Mouse (Mus musculus) C2C12 (cell line): Measurements from ENCODE around the gene Olfr699. TPM values are rescaled to one million over a fixed set of nuclear protein-coding genes. Genes with fewer than 3 reads are reported as not detected.

Experiments
- H3K27me3 ChIP-seq: one replicate; pipeline ENCODE4 v1.6.1; 2011; ENCODE audit not compliant: control insufficient read depth, insufficient read depth, insufficient read length
- H3K36me3 ChIP-seq: one replicate; pipeline ENCODE4 v1.6.1; 2011; ENCODE audit not compliant: control insufficient read depth, insufficient read depth
- H3K4me3 ChIP-seq: one replicate; pipeline ENCODE4 v1.5.1; 2011; ENCODE audit warnings: mild to moderate bottlenecking, control low read depth; ENCODE audit not compliant: poor library complexity, insufficient read depth, severe bottlenecking
- H3K79me2 ChIP-seq: one replicate; pipeline ENCODE4 v1.6.1; 2011; ENCODE audit not compliant: control insufficient read depth, insufficient read depth
- H3K79me3 ChIP-seq: one replicate; pipeline ENCODE4 v1.6.1; 2011; ENCODE audit warnings: low read depth, control low read depth
- H3ac ChIP-seq: one replicate; pipeline ENCODE3; 2011; ENCODE audit warnings: low read depth; ENCODE audit not compliant: control insufficient read depth, insufficient read length
- CEBPB ChIP-seq: IDR thresholded peaks from one replicate; pipeline ENCODE4 v1.6.1; 2011; ENCODE audit warnings: low read depth, mild to moderate bottlenecking, control low read depth, moderate library complexity
- CTCF ChIP-seq: IDR thresholded peaks from one replicate; pipeline ENCODE4 v1.5.1; 2011; ENCODE audit not compliant: control insufficient read depth, insufficient read depth, insufficient read length
- FOSL1 ChIP-seq: IDR thresholded peaks from one replicate; pipeline ENCODE4 v1.8.0; 2011; ENCODE audit warnings: mild to moderate bottlenecking, low read length; ENCODE audit not compliant: poor library complexity, insufficient read depth, severe bottlenecking
- MAX ChIP-seq: IDR thresholded peaks from one replicate; pipeline ENCODE4 v1.6.1; 2011; ENCODE audit warnings: mild to moderate bottlenecking, control low read depth
- MYOD1 ChIP-seq: IDR thresholded peaks from one replicate; pipeline ENCODE4 v1.6.1; 2011; ENCODE audit warnings: low read depth; ENCODE audit not compliant: control insufficient read depth, insufficient read length
- MYOG ChIP-seq: IDR thresholded peaks from one replicate; pipeline ENCODE4 v1.6.1; 2011; ENCODE audit not compliant: control insufficient read depth, insufficient read length; ENCODE audit errors: extremely low read depth
- USF1 ChIP-seq: IDR thresholded peaks from one replicate; pipeline ENCODE4 v1.6.1; 2011; ENCODE audit warnings: low read depth, mild to moderate bottlenecking, control low read depth, moderate library complexity
- long read RNA-seq, 2 experiments: library from polyadenylated mRNA; unstranded; transcript quantifications; one replicate each; pipeline ENCODE4 v2.0.0; 2019 to 2020
- polyA plus RNA-seq: library from polyadenylated mRNA; unstranded; fragments of >200 nt; fragmentation: generic; extraction: Trizol; gene quantifications from one replicate; pipeline ENCODE4 v1.2.1, GENCODE M21; 2012; ENCODE audit warnings: missing spikeins

The Olfr699 gene
- polyA plus RNA-seq, result not detected
- long read RNA-seq, experiment 1, result 0 reads
- long read RNA-seq, experiment 2, result 0 reads

DNA sequence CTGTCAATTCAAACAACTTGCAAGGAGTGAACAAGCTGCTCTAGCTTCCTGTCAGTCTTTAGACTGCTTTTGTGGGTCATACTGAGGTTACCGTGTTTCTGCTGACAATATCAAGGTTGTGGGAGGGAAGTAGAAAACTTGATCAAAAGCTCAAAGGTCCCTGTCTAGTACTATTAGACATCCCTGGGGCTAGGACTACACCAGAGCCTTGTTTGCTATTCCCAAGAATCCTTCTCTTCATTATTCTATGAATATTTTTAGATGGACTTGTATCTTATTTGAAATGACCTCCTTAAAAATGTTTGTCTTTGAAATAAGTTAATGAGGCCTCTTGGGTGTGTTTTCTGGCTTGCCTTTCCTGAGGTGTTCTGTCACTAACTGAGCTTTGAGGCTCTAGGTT, at the start of gene Olfr699:
Gene Olfr699 (minus strand): TSS at position 101 of the 400 bp plus-strand sequence.
- Histone ChIP-seq H3K27me3 (no peaks in the 10 kb centered on the region), H3ac (no peak within 1 kb of the TSS), H3K79me3 (no peaks in the 10 kb centered on the region), H3K36me3 (no peaks in the 10 kb centered on the region), H3K79me2 (no peaks in the 10 kb centered on the region), H3K4me3 (no peak within 1 kb of the TSS)
- no peak for TF ChIP-seq MAX
- no peak for TF ChIP-seq USF1
- no peak for TF ChIP-seq FOSL1
- no peak for TF ChIP-seq MYOG
- no peak for TF ChIP-seq CEBPB
- TF ChIP-seq MYOD1, result no peak
- no peak for TF ChIP-seq CTCF

DNA sequence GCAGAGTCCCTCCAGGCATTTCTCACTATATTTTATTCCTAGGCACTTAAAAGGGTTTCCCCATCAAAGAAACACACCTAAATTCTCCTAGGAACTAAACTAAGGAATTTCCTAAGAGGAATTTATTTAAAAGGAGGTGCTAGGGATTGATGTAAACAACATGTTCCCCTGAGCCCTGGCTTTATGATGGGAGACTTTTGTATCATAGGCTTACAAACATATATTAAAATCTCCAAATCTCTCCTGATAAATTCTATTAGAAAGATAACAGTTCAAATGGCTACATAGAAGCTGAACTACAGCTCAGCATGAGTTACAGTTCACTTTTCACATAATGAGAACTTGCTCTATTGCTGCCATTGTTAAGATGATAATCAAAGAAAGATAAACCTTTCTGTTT, 40.8 kb upstream of the Olfr699 start, which contains the start of gene Olfr702:
Gene Olfr702 (minus strand): TSS at position 101 of the 400 bp plus-strand sequence.
- TF ChIP-seq CEBPB (no peak), MAX (no peak), CTCF (no peak), MYOD1 (no peak)
- no peaks in the 10 kb centered on the region for H3K79me2 ChIP-seq
- H3K79me3 ChIP-seq, result no peaks in the 10 kb centered on the region
- H3K36me3 ChIP-seq, result no peaks in the 10 kb centered on the region
- no peaks in the 10 kb centered on the region for H3K27me3 ChIP-seq
- no peak within 1 kb of the TSS for H3K4me3 ChIP-seq
- H3ac ChIP-seq, result no peak within 1 kb of the TSS

- no peaks in the 10 kb centered on the region for H3K36me3 ChIP-seq
- H3K79me2 ChIP-seq, result no peaks in the 10 kb centered on the region
- H3K27me3 ChIP-seq, result no peaks in the 10 kb centered on the region
- TF ChIP-seq CEBPB, result no peak
- no peak for TF ChIP-seq FOSL1
- TF ChIP-seq MYOD1, result no peak
- no peak for TF ChIP-seq CTCF
- no peak for TF ChIP-seq USF1
- TF ChIP-seq MYOG, result no peak
- no peak for TF ChIP-seq MAX
- H3K4me3 ChIP-seq, result no peak overlapping the region
- no peaks in the 10 kb centered on the region for H3K79me3 ChIP-seq
- no peak overlapping the region for H3ac ChIP-seq
Measured at GRCm38 (mm10) chr7:106818414-106818813, 25.4 kb upstream of the Olfr699 start.

GRCm38 (mm10) chr7:106815775-106816174, 22.8 kb upstream of the Olfr699 start:
- Histone ChIP-seq H3ac (no peak overlapping the region), H3K4me3 (no peak overlapping the region), H3K79me2 (no peaks in the 10 kb centered on the region), H3K27me3 (no peaks in the 10 kb centered on the region), H3K36me3 (no peaks in the 10 kb centered on the region), H3K79me3 (no peaks in the 10 kb centered on the region)
- TF ChIP-seq MYOG (no peak), MAX (no peak), FOSL1 (no peak), CEBPB (no peak), CTCF (no peak), USF1 (no peak), MYOD1 (no peak)

GRCm38 (mm10) chr7:106813829-106814228, 20.8 kb upstream of the Olfr699 start, which contains the start of gene Olfr701:
TSS of gene Olfr701 (plus strand) at chr7:106814129.
- no peaks in the 10 kb centered on the region for H3K79me2 ChIP-seq
- H3K27me3 ChIP-seq, result no peaks in the 10 kb centered on the region
- H3K36me3 ChIP-seq, result no peaks in the 10 kb centered on the region
- no peaks in the 10 kb centered on the region for H3K79me3 ChIP-seq
- TF ChIP-seq CTCF (no peak), MYOG (no peak), MYOD1 (no peak), CEBPB (no peak), USF1 (no peak), FOSL1 (no peak), MAX (no peak)
- H3K4me3 ChIP-seq, result no peak within 1 kb of the TSS
- H3ac ChIP-seq, result no peak within 1 kb of the TSS

GRCm38 (mm10) chr7:106808734-106809133, 15.7 kb upstream of the Olfr699 start, which contains the start of gene Olfr700:
TSS of gene Olfr700 (minus strand) at chr7:106808834.
- Histone ChIP-seq H3K27me3 (no peaks in the 10 kb centered on the region), H3K79me2 (no peaks in the 10 kb centered on the region), H3ac (no peak within 1 kb of the TSS), H3K36me3 (no peaks in the 10 kb centered on the region), H3K4me3 (no peak within 1 kb of the TSS), H3K79me3 (no peaks in the 10 kb centered on the region)
- TF ChIP-seq MAX (no peak), CTCF (no peak), FOSL1 (no peak), CEBPB (no peak), MYOD1 (no peak), MYOG (no peak), USF1 (no peak)
